Mouse (Mus musculus) cerebellum, adult 9-10 months (tissue): Measurements from ENCODE around the gene Eps8l3.
"Not testable (repeated sequence)": the region's sequence is repeated elsewhere in the genome, so short reads cannot be mapped to it uniquely, and the experiment has no call there.

ENCODE experiments used
- DNase-seq: peaks from one replicate; pipeline ENCODE4 v3.0.0; 2022

Gene Eps8l3

GRCm38 (mm10) chr3:107853232-107854181, 23.5 kb upstream of the Eps8l3 start:
- DNase-seq = no peak

DNA sequence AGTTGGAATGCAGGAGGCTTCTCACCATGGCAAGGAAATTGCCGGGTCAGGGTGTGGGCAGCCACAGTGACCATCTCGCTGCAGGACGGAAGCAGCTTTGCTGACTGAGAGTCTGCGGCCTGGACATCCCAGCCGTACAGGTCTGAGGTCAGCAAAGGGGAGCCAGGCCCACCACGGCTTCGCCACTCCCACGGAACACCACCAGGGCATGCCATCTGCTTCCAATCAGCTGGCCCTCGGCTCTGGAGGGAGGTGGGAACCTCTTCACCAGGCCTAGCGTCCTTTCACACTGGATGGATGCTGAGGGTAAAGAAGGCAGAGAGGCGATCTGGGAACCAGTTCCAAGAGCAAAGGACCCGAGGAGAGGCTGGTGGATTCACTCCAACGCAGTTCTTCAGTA, 21.7 kb upstream of the Eps8l3 start:
- no peak for DNase-seq

DNA sequence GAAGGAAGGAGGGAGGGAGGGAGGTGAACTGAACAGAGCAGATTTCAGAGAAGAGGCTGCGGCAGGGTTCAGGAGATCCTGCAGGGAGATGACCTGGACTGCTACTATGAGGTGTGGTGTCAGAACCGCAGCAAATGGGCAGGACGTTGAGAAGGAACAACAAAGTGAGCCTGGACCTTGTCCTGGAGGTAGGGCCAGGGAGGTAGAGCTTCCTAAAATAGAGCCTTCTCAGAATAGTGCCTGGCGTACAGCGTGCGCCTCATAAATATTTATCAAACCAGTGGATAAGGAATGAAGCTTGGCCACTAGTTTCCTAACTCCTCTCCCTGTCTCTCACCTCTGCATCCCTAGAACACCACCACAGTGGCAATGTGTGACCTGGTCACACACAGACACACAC, 19.4 kb upstream of the Eps8l3 start:
- DNase-seq = no peak

GRCm38 (mm10) chr3:107861483-107861882, 15.5 kb upstream of the Eps8l3 start:
- DNase-seq = not testable (repeated sequence)

GRCm38 (mm10) chr3:107862471-107862870, 14.6 kb upstream of the Eps8l3 start:
- DNase-seq = no peak

DNA sequence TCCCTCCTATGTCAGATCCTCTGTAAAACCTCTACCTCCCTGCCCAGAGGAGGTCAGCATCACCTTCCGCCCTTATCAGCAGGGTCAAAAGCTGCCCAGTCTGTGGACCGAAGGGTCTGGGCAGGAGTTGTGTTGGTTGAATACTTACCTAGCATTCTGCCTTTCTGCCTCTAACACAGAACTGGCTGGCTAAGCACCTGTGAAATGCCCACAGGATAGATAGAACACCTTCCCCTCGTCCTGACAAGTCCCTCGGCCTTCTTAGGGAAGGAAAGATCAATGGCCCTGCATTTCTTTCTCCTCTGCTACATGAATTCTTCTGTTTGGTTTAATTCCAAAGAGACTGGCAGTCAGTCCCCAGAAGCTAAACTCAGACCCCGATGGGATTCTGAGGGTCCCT, 13.6 kb upstream of the Eps8l3 start:
- DNase-seq = no peak

- peak; percentile 92 for DNase-seq
Measured at GRCm38 (mm10) chr3:107863898-107864603, 13.0 kb upstream of the Eps8l3 start.

DNA sequence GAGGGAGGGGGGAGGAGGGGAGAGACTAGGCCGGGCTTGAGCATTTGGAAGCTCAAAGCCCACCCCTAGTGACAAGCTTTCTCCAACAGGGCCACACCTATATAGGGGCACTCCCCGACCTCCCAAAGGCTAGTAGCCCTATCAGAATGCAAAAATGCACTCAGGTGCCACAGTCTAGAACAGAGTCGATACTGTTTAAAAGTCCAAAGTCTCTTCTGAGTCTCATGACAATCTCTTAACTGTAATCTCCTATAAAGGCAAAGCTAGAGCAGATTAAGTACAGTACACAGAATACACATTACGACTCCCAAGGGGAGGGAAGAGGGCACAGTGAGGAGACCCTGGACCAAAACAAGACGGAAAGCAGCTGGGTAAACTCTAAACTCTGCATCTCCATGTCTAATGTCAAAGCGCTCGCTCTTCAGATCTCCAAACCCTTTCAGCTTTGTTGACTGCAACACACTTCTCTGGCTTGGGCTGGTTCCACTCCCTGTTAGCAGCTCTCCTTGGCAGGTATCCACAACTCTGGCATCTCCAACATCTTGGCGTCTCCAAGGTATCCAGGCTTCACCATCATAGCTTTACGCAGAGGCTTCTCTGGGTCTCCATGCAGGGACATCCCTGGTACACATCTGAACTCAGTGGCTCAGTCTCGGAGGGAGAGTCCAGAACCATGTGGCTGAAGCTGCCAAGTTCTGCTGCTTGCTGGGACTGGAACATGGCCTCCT, 11.5 kb upstream of the Eps8l3 start:
- DNase-seq = no peak

GRCm38 (mm10) chr3:107867086-107867485, 9.9 kb upstream of the Eps8l3 start:
- peak; percentile 85 for DNase-seq

- no peak for DNase-seq
Measured at GRCm38 (mm10) chr3:107868452-107868851, 8.6 kb upstream of the Eps8l3 start.

DNA sequence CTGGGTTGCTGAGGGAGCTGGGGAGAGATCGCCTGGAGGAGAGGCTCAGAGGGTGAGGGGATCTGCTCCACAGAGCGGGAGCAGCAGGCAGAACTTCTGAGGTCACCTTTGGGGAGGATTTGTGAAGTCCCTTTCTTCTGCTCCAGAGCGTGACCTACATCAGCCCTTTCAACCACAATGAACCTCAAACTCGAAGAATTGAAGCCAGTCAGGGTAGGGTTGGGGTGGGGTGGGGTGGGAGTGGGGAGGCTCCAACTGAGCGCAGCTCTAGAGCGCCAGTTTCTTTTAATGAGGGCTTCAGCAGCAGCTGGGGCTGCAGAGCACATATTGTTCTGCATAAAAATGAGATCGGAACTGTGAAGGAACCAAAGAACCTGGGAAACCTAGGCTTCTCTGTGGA, 7.9 kb upstream of the Eps8l3 start:
- DNase-seq = no peak

- DNase-seq = no peak
Measured at GRCm38 (mm10) chr3:107869925-107870324, 7.1 kb upstream of the Eps8l3 start.

GRCm38 (mm10) chr3:107873335-107874251, 3.4 kb upstream of the Eps8l3 start:
- no peak for DNase-seq

DNA sequence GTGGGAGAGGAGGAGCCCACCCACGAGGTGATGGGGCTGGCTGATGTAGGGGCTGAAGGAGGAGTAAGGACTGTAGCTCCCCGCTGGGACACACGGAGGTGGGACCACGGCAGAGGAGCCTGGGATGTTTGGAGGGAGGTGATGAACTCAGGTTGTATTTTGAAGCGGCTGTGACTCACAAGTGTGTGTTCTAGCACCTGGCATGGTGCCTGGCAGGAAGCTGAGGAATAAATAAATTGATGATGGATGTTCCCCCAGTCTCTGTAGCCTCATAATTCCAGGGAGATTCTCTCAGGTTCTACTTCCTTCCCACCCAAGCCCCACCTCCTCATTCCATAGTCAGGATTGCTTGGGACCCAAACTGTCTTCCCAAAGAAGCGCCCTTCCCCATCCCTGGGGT, 1.8 kb upstream of the Eps8l3 start:
- DNase-seq = no peak

DNA sequence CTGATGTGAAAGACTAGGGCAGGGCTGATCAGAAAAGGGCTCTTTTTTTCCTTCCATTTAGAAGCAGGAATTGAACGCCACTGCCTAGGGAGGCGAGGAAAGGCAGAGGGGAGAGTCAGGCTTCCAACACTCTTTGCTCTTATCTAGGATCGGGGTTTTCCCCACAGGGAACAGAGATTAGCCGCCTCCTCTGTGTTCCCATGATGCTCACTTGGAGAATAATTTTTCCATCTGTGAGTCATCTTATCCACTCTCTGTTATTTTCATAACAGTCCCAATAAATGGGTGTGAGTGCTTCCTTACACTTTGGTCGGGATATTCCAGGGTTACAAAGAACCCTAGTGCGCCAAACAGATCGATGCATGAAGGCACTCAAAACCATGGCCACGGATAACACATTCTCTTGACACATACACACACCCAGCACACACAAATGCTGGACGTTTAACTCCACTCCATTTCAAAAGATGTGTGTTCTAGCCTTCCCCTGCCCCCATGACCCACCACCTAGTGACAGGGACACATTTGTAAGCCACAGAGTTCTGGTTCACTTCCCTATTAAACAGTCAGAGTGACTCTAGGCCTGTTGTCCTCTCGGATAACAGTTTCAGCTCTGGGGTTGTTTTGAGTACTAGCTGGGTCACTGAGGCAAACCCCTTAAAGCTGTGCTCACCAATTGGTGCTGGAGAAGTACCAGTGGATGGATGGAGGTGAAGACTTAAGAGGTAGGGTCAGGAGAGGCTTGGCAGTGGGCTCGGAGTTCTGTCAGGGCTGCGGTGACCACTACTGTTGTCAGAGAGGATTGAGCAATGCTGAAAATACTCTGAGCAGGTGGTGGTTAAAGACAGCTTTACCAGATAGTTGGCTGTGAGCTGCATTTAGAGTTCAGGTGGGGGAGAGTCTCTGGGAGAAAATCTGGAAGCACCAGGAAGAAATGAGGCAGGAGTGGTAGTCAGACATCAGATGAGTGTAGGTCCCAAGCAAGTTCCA, 1.0 kb downstream of the Eps8l3 start:
- no peak for DNase-seq

- DNase-seq = no peak
Measured at GRCm38 (mm10) chr3:107887674-107888495, 10.9 kb downstream of the Eps8l3 start.

- DNase-seq = not testable (repeated sequence)
Measured at GRCm38 (mm10) chr3:107889236-107889635, 12.2 kb downstream of the Eps8l3 start.

DNA sequence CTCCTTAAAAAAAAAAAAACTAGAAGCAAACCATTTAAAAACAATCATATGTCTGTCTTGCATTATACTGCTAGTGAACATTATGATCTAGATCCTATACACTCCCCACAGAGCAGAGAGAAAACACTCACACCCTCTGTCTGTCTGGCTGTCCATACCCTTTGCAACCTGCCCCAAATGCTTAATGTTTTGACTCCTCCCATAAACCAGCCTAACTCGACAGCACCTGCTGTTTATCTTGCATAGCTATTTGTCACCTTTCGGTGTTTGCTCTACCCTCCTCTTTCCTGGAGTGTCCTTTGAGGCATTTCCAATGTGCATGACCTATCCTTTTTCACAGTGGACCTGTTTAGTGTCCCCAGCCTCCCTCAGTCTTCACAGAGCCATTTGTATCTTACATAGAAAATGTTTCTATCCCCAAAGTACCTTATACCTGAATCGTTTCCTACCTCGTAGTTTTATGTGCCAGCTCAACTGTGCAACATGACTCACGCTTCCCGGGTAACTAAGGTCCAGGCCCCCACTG, 18.2 kb downstream of the Eps8l3 start:
- DNase-seq = no peak

- DNase-seq = peak; percentile 81
Measured at GRCm38 (mm10) chr3:107895720-107896569, 18.9 kb downstream of the Eps8l3 start, which contains the start of gene Gstm5. Gstm5 (plus strand) TSS chr3:107895821.
